Mouse (Mus musculus) urinary bladder, postnatal 10 days (tissue): ENCODE data around the gene Gm20388.
"Not testable (repeated sequence)": the region's sequence is repeated elsewhere in the genome, so short reads cannot be mapped to it uniquely, and the experiment has no call there.

Experiments used
- DNase-seq: peaks from one replicate; pipeline ENCODE4 v3.0.0; 2022; ENCODE audit warnings: low spot score

Gm20388 gene

GRCm38 (mm10) chr8:122623844-122624642 lies 2713.4 kb downstream of the Gm20388 start:
- no peak for DNase-seq

DNA sequence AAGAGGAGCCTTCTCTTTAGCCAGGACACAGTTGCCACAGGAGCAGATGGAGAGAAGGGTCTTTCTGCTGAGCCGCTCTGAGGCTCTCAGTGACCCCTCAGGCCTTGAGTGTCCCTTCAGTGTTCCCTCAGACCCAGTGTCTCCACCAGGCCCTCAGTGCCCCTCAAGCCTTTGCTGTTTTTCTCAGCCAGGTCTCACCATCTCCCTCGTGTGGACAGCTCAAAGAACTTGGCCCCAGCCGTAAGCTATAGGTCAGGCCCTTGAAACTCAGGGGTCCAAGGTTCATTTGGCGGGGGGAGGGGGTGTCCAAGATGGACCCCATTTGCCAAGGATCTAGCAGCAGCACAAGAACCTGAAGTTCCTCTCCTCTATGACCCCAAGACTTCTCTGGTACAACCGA lies 2714.0 kb downstream of the Gm20388 start:
- no peak for DNase-seq

DNA sequence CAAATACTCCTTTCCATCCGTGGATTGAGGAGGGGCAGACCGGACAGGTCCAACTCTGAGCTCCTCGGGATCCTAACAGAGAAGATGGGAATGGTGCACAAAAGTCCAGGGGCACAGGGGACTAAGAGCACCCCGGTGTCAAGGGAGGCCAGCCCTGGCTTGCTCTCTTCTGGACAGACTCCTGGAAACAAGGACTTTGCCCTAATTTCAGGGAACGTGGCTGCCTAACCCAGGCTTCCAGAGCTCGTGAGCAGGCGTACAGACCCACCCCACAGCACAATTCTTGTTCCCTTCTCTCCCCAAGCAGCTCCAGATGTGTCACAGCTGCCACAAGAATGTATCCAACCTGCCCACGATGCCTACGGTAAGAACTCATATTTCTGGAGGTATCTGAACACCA lies 2715.2 kb downstream of the Gm20388 start:
- DNase-seq = no peak

DNA sequence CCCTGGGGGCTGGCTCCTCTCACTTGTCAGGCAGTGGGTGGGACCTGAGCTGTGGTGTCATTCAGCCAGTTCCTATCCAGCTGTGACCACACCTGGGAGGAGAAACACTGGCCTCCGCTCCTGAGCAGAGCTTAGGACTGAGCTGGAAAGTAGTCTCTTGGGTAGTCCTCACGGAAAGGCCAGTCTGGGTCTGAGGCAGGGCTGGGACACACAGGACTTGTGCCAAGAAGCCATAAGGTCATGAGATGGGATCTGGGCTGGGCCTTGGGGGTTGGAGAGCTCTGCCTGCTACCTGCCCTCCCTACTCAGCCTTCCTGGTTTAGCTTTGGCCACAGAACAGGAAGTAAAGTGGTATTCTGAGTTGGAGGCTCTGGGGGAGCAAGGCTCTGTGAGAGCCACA lies 2716.3 kb downstream of the Gm20388 start:
- DNase-seq = no peak

DNA sequence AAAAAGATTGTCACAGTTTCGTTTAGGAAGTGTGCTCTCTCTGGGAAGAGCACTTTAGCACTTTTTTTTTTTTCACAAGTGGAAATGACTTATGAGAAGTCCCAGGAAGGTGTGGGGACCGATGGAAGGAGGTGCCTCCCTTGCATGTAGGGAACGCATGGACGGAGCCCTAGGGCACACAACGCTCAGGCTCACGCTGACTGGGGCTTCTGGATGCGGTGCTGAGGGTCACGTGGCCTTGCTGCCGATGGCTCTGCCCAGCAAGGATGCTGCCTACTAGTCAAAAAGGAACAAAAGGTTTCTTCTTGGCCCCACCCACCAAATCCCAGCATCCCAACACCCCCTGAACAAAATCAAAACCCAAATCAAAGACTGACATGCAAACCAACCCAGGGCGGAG lies 2718.7 kb downstream of the Gm20388 start:
- no peak for DNase-seq

DNA sequence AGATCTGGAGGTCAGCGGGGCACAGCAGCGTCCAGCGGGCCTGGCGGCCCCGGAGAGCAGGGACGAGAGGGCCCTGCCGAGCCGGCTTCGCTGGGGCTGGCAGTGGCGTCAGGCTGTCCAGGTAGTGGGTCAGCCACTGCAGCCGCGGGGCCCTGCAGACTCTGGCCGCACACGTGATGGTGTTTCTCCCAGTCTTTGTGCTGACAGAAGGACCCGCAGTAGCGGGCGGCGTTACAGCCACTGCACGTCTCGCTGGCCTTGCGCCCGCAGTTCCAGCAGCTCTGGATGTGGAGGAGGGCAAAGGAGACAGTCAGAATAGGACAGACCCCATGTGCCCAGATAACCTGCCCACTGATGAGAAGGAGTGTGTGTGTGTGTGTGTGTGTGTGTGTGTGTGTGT lies 2720.1 kb downstream of the Gm20388 start:
- DNase-seq = no peak

DNA sequence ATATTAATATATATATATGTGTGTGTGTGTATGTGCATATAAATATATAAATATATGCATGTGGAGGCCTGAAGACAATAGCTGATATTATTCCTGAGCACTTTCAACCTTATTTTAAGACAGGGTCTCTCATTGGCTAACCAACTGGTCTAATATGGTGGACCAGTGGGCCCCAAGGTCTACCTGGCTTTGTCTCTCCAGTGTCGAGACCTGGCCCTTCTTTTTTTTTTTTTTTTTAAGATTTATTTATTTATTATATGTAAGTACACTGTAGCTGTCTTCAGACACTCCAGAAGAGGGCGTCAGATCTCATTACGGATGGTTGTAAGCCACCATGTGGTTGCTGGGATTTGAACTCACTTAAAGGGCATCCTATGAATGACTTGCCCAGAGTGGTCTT lies 2721.5 kb downstream of the Gm20388 start:
- DNase-seq = not testable (repeated sequence)

- no peak for DNase-seq
These were observed 2722.6 kb downstream of the Gm20388 start for GRCm38 (mm10) chr8:122633205-122633604.

DNA sequence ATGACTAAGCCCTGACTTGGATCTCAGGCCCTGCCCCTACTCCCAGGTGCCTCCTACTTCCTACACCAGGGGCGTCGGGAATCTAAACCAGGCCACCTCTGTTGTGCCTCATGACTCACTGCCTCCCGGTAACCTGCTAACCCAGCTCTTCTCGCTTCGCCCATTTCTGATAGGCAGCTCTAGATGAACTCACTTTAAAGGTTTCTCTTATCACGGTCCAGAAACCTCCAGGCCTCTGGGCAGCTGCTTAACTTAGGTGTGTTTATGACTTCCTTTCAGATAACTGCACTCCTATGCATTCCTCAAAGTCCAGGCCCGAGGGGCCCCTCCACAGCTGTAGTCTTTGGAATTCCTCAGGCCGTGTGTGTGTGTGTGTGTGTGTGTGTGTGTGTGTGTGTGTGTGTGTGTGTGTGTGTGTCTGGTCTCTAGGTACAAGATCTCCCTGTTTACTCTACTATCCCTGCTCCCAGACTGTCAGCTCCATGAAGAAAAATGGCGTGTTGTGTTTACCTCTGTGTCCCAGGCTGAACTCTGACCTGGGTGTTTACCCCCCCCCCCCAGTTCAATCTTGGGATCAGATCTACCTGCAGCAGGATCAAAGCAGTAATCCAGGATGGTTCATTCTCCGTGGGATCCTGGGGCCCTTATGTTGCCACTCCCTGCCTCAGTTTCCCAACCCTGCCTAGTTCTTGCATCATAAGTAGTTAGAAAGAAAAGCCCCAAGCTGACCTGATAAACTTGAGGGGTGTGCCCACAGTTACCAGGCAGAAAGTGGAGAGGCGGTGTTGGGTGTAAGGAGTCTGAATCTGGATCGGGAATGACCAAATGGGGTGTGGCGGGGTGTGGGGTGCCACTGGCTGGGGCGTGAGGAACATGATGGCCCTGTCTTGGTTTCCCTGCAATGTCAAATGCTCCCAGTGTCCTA lies 2725.5 kb downstream of the Gm20388 start:
- DNase-seq = no peak

DNA sequence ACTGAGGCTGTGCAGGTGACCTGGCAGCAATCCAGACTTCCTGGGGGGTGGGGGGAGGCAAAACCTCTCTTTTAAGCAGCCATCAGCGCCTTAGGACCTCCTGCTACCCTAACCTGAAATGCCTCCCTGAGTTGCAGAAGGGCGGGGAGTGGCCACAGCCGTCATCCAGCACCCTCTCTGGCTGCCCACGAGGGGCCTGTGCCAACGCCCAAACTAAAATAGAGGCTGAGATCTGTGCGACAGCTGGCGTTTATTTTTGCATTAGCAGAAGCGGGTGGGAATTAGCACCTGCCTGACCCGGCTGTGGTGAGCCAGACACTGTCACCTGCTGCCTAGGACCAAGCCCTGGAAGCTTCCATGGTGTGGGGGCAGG lies 2726.1 kb downstream of the Gm20388 start:
- no peak for DNase-seq

DNA sequence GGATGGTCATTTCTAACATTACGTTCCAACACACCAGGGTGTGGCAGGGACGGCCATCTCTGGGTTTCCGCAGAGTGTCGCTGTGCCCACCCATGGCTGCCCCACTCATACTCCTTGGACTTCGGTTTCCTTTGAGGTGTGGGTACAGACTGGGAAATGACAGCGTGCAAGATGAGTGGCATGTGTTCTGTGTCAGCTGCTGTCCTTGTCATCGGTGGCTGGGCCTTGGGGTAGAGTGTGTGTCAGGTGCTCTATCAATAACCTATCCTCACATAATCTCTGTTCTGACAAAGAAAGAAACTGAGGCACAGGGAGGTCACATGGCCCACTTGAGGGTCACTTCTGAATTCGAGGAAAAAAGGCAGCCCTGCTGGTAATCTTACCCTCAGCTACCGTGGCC lies 2726.6 kb downstream of the Gm20388 start:
- no peak for DNase-seq

GRCm38 (mm10) chr8:122638601-122639000 lies 2728.0 kb downstream of the Gm20388 start:
- DNase-seq = no peak

DNA sequence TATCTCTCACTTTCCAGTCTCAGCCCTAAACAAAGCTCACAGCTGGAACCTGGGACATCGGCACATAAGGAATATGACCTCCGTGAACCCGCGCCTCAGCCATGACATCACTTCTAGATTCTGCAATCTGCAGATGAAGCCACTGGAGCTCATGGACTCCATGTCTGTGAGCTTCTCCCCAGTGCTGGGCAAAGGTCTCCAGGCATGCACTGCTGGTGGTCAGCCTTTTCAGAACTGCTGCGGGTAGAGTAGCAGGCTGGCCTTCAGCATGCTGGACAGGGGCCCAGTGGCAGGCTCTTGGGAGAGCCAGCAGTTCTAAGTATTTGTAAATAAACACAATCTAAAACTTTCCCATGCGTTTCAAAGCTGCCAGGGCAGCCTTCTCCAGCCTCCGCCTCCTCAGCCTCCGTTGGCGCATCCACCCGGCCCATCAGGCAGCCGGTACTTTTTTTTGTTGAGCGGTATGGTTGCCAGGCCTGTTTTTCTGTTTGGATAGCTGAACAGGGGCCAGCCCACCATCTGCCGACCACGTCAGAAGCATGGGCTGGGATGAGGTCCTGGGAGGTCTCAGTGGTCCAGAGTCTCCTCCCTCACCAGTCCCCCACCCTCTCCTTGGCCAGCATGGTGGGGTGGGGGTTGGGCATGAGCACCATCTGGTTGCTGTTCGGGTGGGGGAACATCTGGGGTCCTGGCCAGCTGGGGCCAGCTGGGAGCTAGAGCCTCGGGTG lies 2729.0 kb downstream of the Gm20388 start:
- DNase-seq = no peak

GRCm38 (mm10) chr8:122640825-122641224 lies 2730.2 kb downstream of the Gm20388 start:
- no peak for DNase-seq

DNA sequence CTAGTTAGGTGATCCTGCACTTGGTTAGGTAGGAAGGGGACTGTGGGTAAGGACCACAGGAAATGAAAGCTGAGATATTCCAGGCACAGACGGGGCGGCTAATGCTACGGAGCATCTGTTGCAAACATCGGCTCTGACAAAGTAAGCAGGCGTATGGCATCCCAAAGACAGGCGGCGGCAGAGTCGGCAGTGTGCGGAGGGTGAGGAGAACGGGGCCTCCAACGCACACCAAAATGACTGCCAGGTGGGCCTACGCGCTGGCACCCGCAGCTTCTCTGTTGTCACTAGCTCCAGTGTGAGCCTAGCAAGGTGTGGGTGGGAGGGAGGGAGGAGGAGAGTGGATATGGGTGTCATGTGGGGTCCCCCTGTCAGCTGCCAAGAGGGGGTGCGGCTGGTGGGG lies 2730.8 kb downstream of the Gm20388 start:
- DNase-seq = no peak

DNA sequence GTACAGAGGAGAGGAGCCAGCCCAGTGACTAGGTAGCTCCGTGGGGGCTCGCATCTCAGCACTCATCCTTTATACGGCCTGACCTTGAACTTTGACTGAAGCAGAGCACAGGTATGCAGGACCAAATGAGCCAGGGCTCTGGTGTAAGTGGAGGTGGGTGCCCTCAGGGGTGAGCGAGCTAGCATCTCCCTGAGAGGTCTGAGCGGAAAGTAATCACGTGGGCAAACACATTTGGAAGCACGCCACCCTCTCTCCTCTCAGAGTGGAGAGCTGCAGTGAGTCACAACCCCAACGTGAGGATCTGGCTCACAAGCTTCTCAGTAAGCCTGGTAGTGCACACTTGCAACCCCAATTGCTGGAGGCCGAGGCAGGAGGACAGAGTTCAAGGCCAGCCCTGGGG lies 2731.4 kb downstream of the Gm20388 start:
- no peak for DNase-seq

- DNase-seq = no peak
These were observed 2733.7 kb downstream of the Gm20388 start for GRCm38 (mm10) chr8:122644175-122644954.

GRCm38 (mm10) chr8:122646337-122646736 lies 2735.7 kb downstream of the Gm20388 start:
- no peak for DNase-seq

DNA sequence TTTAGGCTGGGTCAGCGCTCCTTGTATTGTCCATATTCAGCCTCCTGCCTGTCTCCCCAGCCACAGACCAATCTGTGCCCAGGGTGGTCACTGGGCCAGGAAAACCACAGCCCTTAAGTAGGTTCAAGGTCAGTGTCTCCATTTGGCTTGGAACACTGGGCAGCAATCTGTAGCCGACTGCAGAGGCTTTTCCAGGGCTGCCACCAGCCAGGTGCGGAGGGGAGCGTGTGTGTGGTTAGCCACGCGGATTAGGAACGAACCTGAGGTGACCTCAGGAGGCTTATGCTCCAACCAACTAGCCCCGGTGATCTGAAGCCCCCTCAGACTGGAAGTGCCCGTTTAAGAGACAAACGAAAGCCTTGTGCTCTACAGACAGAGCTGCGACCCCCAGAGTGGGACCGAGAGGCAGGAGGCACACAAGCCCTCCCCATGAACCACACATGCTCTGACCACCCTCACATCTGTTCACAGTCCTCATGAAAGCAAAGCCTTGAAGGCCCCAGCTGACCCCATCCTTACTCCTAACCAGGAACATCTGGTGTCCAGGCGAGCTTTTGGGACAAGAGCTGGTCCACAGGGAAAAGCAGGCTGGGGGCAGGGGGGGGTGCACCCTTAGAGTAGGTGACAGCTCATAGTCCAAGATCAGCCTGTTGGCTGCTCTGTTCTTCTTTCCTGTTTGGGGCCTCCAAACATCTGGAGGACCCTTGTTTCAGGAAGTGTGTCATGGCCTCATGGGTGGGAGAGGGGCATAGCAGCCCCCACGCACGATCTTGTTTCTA lies 2737.7 kb downstream of the Gm20388 start:
- DNase-seq = no peak

DNA sequence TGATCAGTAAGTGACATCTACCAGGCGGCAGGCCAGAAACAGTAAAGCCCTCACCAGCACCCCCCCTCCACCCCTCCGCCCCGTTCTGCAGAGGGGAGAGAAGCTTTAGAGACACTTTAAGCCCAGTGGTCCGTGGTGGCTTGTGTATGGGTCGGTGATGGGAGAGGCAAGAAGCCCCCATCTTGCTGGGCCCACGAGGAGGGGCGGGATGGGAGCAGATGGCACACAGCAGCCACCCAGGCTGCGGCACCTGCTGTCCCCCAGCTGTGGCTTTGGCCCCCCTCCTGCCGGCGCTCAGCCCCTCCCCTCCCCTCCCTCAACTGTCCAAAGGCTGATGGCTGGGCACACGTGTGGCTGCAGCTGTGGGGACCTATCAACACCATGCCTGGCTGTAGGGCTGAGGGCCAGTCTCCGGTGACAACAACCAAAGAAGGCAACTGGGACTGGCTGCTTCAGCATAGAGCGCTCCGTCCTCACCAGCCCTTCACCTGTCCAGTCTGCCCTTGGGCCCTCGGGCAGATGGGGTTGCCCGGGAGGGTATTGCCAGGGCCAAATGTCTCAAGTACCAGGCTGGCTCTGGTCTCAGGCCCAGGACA lies 2740.8 kb downstream of the Gm20388 start:
- DNase-seq = no peak

DNA sequence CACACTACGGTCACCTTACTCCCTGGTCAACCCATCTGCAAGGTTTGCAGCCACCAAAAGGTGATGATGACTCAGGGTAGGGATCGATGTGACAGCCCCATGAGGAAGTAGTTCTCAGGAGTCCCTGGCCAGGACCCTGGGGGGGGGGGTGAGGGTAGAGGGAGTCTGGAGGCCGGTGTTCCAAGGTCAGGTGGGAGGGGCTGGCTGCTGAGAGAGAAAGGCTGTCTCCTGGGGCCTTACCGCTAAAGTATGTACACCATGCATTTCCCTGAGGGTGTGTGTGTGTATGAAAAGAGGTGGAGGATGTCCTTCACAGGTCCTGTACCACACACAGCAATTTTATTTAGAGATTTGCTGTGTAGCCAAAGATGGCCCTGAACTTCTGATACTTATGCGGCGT lies 2742.0 kb downstream of the Gm20388 start:
- no peak for DNase-seq
